Mouse (Mus musculus): ENCODE data around the gene Fam160b1.

- TF ChIP-seq CTCF (conservative IDR thresholded peaks at IDR 0.05; ENCODE audit: insufficient read depth, insufficient read length, low read depth, low read length): no peak
- TF ChIP-seq POLR2A (IDR thresholded peaks at IDR 0.05; ENCODE audit: low read depth, low read length): no peak
These were observed 57.5 kb downstream of the Fam160b1 start for GRCm38 (mm10) chr19:57417800-57418580.
